Mouse (Mus musculus) forebrain, embryonic 13.5 days (tissue): ENCODE measurements around the gene Barhl1. TPM values are rescaled to one million over a fixed set of nuclear protein-coding genes. Genes with fewer than 3 reads are reported as not detected.

Experiments used
- ATAC-seq: fragments of 200-750 bp; cut with Nextera tagmentation; 2 replicates; pipeline ENCODE4 v1.8.0; 2017
- H3K27ac ChIP-seq: fragments of 300-500 bp; sonication (generic); 2 replicates; pipeline ENCODE4 v1.5.1; 2015; ENCODE audit warnings: inconsistent platforms, mild to moderate bottlenecking, moderate library complexity
- H3K27me3 ChIP-seq: fragments of 300-500 bp; sonication (generic); 2 replicates; pipeline ENCODE4 v1.6.1; 2015; ENCODE audit warnings: mild to moderate bottlenecking, inconsistent platforms
- H3K36me3 ChIP-seq: fragments of 300-500 bp; sonication (generic); 2 replicates; pipeline ENCODE4 v1.6.1; 2015; ENCODE audit warnings: mild to moderate bottlenecking, inconsistent platforms; ENCODE audit not compliant: poor library complexity, severe bottlenecking
- H3K4me1 ChIP-seq: fragments of 300-500 bp; sonication (generic); 2 replicates; pipeline ENCODE4 v1.6.1; 2015; ENCODE audit warnings: inconsistent platforms
- H3K4me2 ChIP-seq: fragments of 300-500 bp; sonication (generic); 2 replicates; pipeline ENCODE4 v1.6.1; 2015; ENCODE audit warnings: inconsistent platforms, mild to moderate bottlenecking, moderate library complexity
- H3K4me3 ChIP-seq: fragments of 300-500 bp; sonication (generic); 2 replicates; pipeline ENCODE4 v1.5.1; 2015; ENCODE audit warnings: mild to moderate bottlenecking, inconsistent platforms
- H3K9ac ChIP-seq: fragments of 300-500 bp; sonication (generic); 2 replicates; pipeline ENCODE4 v1.6.1; 2015; ENCODE audit warnings: mild to moderate bottlenecking, inconsistent platforms
- H3K9me3 ChIP-seq: fragments of 300-500 bp; sonication (generic); replicated peaks from 2 replicates; pipeline ENCODE4 v1.6.1; 2016; ENCODE audit warnings: inconsistent platforms
- WGBS: fragments of 180-500 bp; shearing (Covaris S2); methylation state at CpG from one replicate; pipeline ENCODE4 v1.1.7; 2015; 5-methylcytosine and 5-hydroxymethylcytosine counted together
- polyA plus RNA-seq: library from polyadenylated mRNA; unstranded; fragments of >200 nt; fragmentation: Nextera tagmentation; extraction: Ambion mirVana; gene quantifications from 2 replicates; pipeline ENCODE4 v1.2.1, GENCODE M21; 2015

The Barhl1 gene
- polyA plus RNA-seq, 1 experiment from 2014 or later = 1.3 TPM

- Histone ChIP-seq H3K4me1 (peaks cover 9% of the 10 kb centered on the region; the same call in 1 of the 2 replicates), H3K36me3 (peaks cover 64% of the 10 kb centered on the region), H3K9ac (no peak overlapping the region), H3K27me3 (peaks cover 22% of the 10 kb centered on the region; the same call in 1 of the 2 replicates), H3K9me3 (no peaks in the 10 kb centered on the region), H3K4me2 (no peak overlapping the region), H3K4me3 (no peak overlapping the region), H3K27ac (no peak overlapping the region)
- 17% methylated on average over 1 of the region's 1 CpGs for WGBS
- ATAC-seq = no peak
These were observed 23.7 kb downstream of the Barhl1 start for GRCm38 (mm10) chr2:28892796-28893195.

GRCm38 (mm10) chr2:28884914-28885313 is 31.6 kb downstream of the Barhl1 start:
- H3K4me2 ChIP-seq = no peak overlapping the region
- H3K4me1 ChIP-seq = peaks cover 10% of the 10 kb centered on the region; the same call in 1 of the 2 replicates
- H3K36me3 ChIP-seq = peaks cover 60% of the 10 kb centered on the region
- H3K27ac ChIP-seq = no peak overlapping the region
- H3K9ac ChIP-seq = no peak overlapping the region
- H3K4me3 ChIP-seq = no peak overlapping the region
- 48% methylated on average over 4 of the region's 4 CpGs for WGBS
- ATAC-seq = no peak
- H3K27me3 ChIP-seq = 0 out of 2 replicates have a peak, but pooled peaks cover 3% of the 10 kb centered on the region
- H3K9me3 ChIP-seq = no peaks in the 10 kb centered on the region

- no peak overlapping the region for H3K9ac ChIP-seq
- H3K4me1 ChIP-seq = peaks cover 10% of the 10 kb centered on the region; the same call in 1 of the 2 replicates
- 62% methylated on average over 6 of the region's 6 CpGs for WGBS
- no peaks in the 10 kb centered on the region for H3K27me3 ChIP-seq
- no peak overlapping the region for H3K4me3 ChIP-seq
- H3K27ac ChIP-seq = no peak overlapping the region
- H3K9me3 ChIP-seq = no peaks in the 10 kb centered on the region
- H3K4me2 ChIP-seq = no peak overlapping the region
- peaks cover 56% of the 10 kb centered on the region for H3K36me3 ChIP-seq
- no peak for ATAC-seq
These were observed 33.5 kb downstream of the Barhl1 start for GRCm38 (mm10) chr2:28882826-28883485.

- Histone ChIP-seq H3K27me3 (no peaks in the 10 kb centered on the region), H3K9me3 (no peaks in the 10 kb centered on the region), H3K9ac (no peak overlapping the region), H3K36me3 (peaks cover 56% of the 10 kb centered on the region), H3K4me1 (peaks cover 10% of the 10 kb centered on the region; the same call in 1 of the 2 replicates), H3K4me3 (no peak overlapping the region), H3K27ac (no peak overlapping the region), H3K4me2 (no peak overlapping the region)
- ATAC-seq = no peak
- 94% methylated on average over 3 of the region's 3 CpGs for WGBS
These were observed 34.4 kb downstream of the Barhl1 start for GRCm38 (mm10) chr2:28882047-28882446.

GRCm38 (mm10) chr2:28881275-28881674 is 35.2 kb downstream of the Barhl1 start:
- WGBS = 90% methylated on average over 3 of the region's 3 CpGs
- peaks cover 57% of the 10 kb centered on the region for H3K36me3 ChIP-seq
- H3K9ac ChIP-seq = no peak overlapping the region
- ATAC-seq = no peak
- H3K4me3 ChIP-seq = no peak overlapping the region
- no peak overlapping the region for H3K27ac ChIP-seq
- no peaks in the 10 kb centered on the region for H3K9me3 ChIP-seq
- no peaks in the 10 kb centered on the region for H3K27me3 ChIP-seq
- H3K4me1 ChIP-seq = peaks cover 10% of the 10 kb centered on the region; the same call in 1 of the 2 replicates
- no peak overlapping the region for H3K4me2 ChIP-seq

GRCm38 (mm10) chr2:28875554-28875953 is 40.9 kb downstream of the Barhl1 start:
- Histone ChIP-seq H3K27me3 (no peaks in the 10 kb centered on the region), H3K9ac (no peak overlapping the region), H3K4me3 (no peak overlapping the region), H3K4me1 (no peaks in the 10 kb centered on the region), H3K9me3 (no peaks in the 10 kb centered on the region), H3K27ac (no peak overlapping the region), H3K36me3 (peaks cover 52% of the 10 kb centered on the region), H3K4me2 (no peak overlapping the region)
- no peak for ATAC-seq
- 79% methylated on average over 11 of the region's 11 CpGs for WGBS

- no peak overlapping the region for H3K4me2 ChIP-seq
- peaks cover 41% of the 10 kb centered on the region for H3K36me3 ChIP-seq
- H3K9me3 ChIP-seq = no peaks in the 10 kb centered on the region
- WGBS = 75% methylated on average over 7 of the region's 7 CpGs
- H3K27ac ChIP-seq = no peak overlapping the region
- no peak overlapping the region for H3K9ac ChIP-seq
- ATAC-seq = peak; percentile 70; the same call in 1 of the 2 replicates
- no peak overlapping the region for H3K4me3 ChIP-seq
- no peaks in the 10 kb centered on the region for H3K27me3 ChIP-seq
- H3K4me1 ChIP-seq = peaks cover 10% of the 10 kb centered on the region; the same call in 1 of the 2 replicates
These were observed 49.0 kb downstream of the Barhl1 start for GRCm38 (mm10) chr2:28867495-28867894.

- no peak overlapping the region for H3K4me2 ChIP-seq
- no peaks in the 10 kb centered on the region for H3K9me3 ChIP-seq
- H3K27me3 ChIP-seq = no peaks in the 10 kb centered on the region
- no peak overlapping the region for H3K9ac ChIP-seq
- no peak overlapping the region for H3K4me3 ChIP-seq
- no peak overlapping the region for H3K27ac ChIP-seq
- no peak for ATAC-seq
- H3K36me3 ChIP-seq = peaks cover 66% of the 10 kb centered on the region
- H3K4me1 ChIP-seq = peaks cover 16% of the 10 kb centered on the region; the same call in 1 of the 2 replicates
These were observed 52.6 kb downstream of the Barhl1 start for GRCm38 (mm10) chr2:28863857-28864256.

GRCm38 (mm10) chr2:28860678-28861423 is 55.6 kb downstream of the Barhl1 start:
- peak overlapping the region; percentile 7; the same call in 1 of the 2 replicates for H3K27ac ChIP-seq
- WGBS = 74% methylated on average over 8 of the region's 8 CpGs
- 0 out of 2 replicates have a peak, but pooled peaks cover 6% of the 10 kb centered on the region for H3K4me1 ChIP-seq
- H3K4me3 ChIP-seq = no peak overlapping the region
- H3K9me3 ChIP-seq = no peaks in the 10 kb centered on the region
- H3K9ac ChIP-seq = no peak overlapping the region
- H3K27me3 ChIP-seq = no peaks in the 10 kb centered on the region
- no peak overlapping the region for H3K4me2 ChIP-seq
- ATAC-seq = 0 out of 2 replicates have a peak, but pooled peaks have one; percentile 8
- peaks cover 69% of the 10 kb centered on the region for H3K36me3 ChIP-seq

- H3K9me3 ChIP-seq = no peaks in the 10 kb centered on the region
- H3K4me1 ChIP-seq = 0 out of 2 replicates have a peak, but pooled peaks cover 6% of the 10 kb centered on the region
- no peak overlapping the region for H3K4me3 ChIP-seq
- no peaks in the 10 kb centered on the region for H3K27me3 ChIP-seq
- no peak for ATAC-seq
- no peak overlapping the region for H3K9ac ChIP-seq
- no peak overlapping the region for H3K27ac ChIP-seq
- H3K36me3 ChIP-seq = peaks cover 71% of the 10 kb centered on the region
- no peak overlapping the region for H3K4me2 ChIP-seq
- WGBS = 94% methylated on average over 4 of the region's 4 CpGs
These were observed 57.2 kb downstream of the Barhl1 start for GRCm38 (mm10) chr2:28859303-28859702.
